Mouse (Mus musculus) testis, adult 2 months (tissue): ENCODE data around the gene Il12b. TPM values are rescaled to one million over a fixed set of nuclear protein-coding genes. Genes with fewer than 3 reads are reported as not detected.

Experiments
- H3K27ac ChIP-seq: fragments of 200-500 bp; 2 replicates; pipeline ENCODE4 v1.5.1; 2012; ENCODE audit warnings: low read depth, low read length; ENCODE audit not compliant: control insufficient read depth, insufficient read depth
- H3K27me3 ChIP-seq: fragments of 200-500 bp; 2 replicates; pipeline ENCODE4 v1.6.1; 2012; ENCODE audit warnings: mild to moderate bottlenecking, low read length, moderate library complexity; ENCODE audit not compliant: control insufficient read depth, insufficient read depth
- H3K36me3 ChIP-seq: fragments of 200-500 bp; 2 replicates; pipeline ENCODE4 v1.6.1; 2012; ENCODE audit warnings: mild to moderate bottlenecking, low read length; ENCODE audit not compliant: control insufficient read depth, insufficient read depth
- H3K4me1 ChIP-seq: fragments of 200-500 bp; 2 replicates; pipeline ENCODE4 v1.6.1; 2012; ENCODE audit warnings: low read length; ENCODE audit not compliant: control insufficient read depth, insufficient read depth
- H3K4me3 ChIP-seq: fragments of 200-500 bp; 2 replicates; pipeline ENCODE4 v1.5.1; 2012; ENCODE audit warnings: low read depth, mild to moderate bottlenecking, low read length, moderate library complexity, mixed read lengths; ENCODE audit not compliant: control insufficient read depth
- CTCF ChIP-seq: fragments of 200-500 bp; IDR thresholded peaks from 2 replicates; pipeline ENCODE4 v1.5.1; 2012; ENCODE audit warnings: low read depth, mild to moderate bottlenecking, inconsistent platforms, low read length, moderate library complexity; ENCODE audit not compliant: control insufficient read depth, insufficient read depth, insufficient replicate concordance
- POLR2A ChIP-seq: fragments of 200-500 bp; IDR thresholded peaks from 2 replicates; pipeline ENCODE4 v1.6.1; 2012; ENCODE audit warnings: low read depth, mild to moderate bottlenecking, inconsistent platforms, low read length, moderate library complexity; ENCODE audit not compliant: control insufficient read depth
- polyA plus RNA-seq: library from polyadenylated mRNA; depleted of rRNA; stranded (reverse); fragments of >200 nt; gene quantifications from 2 replicates; pipeline ENCODE4 v1.2.3, GENCODE M21; 2012

The Il12b gene
- polyA plus RNA-seq, 1 experiment: not detected

- no peak for TF ChIP-seq CTCF
- TF ChIP-seq POLR2A: no peak
- no peaks in the 10 kb centered on the region for H3K36me3 ChIP-seq
- no peaks in the 10 kb centered on the region for H3K4me1 ChIP-seq
- no peaks in the 10 kb centered on the region for H3K27me3 ChIP-seq
- H3K4me3 ChIP-seq: no peak overlapping the region
- no peak overlapping the region for H3K27ac ChIP-seq
These were observed 17.7 kb upstream of the Il12b start for GRCm38 (mm10) chr11:44382200-44382599.

GRCm38 (mm10) chr11:44387031-44387430 is 12.8 kb upstream of the Il12b start:
- Histone ChIP-seq H3K27me3 (no peaks in the 10 kb centered on the region), H3K4me1 (no peaks in the 10 kb centered on the region), H3K36me3 (no peaks in the 10 kb centered on the region), H3K27ac (no peak overlapping the region), H3K4me3 (no peak overlapping the region)
- no peak for TF ChIP-seq CTCF
- TF ChIP-seq POLR2A: no peak

DNA sequence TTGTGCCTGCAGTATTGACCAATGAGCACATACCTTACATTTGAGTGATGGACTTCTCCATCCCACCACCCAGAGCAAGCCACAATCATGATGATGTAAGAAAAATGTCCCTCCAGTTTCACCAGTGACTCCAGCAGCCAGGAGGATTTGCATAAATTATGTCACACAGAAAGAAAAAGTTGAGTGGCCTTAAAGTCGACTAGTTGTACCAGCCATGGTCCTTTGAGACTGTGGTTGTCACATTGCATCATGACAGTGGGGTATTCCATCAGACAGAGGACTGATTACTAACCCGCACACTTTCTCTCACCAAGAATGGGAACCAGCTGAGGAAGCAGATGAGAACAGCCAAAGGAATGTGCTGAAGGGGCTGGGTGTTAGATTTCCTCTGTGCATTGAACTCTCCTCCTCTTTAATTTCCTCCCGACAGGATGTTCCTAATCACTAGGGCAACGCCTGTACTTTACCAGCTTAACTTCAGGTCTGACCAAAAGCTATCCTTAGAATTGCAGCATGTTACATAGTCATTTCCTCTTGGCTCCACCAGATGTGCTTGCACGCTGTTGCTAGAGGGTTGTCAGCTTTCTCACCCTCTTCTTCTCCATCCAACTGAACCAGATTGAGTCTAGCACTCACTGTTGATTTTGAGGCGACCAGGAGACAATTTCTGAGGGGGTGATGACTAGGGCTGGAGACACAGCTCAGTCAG is 9.7 kb upstream of the Il12b start:
- no peak overlapping the region for H3K27ac ChIP-seq
- H3K36me3 ChIP-seq: no peaks in the 10 kb centered on the region
- TF ChIP-seq CTCF: no peak
- no peak for TF ChIP-seq POLR2A
- H3K4me3 ChIP-seq: no peak overlapping the region
- H3K27me3 ChIP-seq: no peaks in the 10 kb centered on the region
- no peaks in the 10 kb centered on the region for H3K4me1 ChIP-seq

- TF ChIP-seq POLR2A (no peak), CTCF (no peak)
- H3K4me3 ChIP-seq: no peak overlapping the region
These were observed 6.6 kb upstream of the Il12b start for GRCm38 (mm10) chr11:44393101-44393810.

DNA sequence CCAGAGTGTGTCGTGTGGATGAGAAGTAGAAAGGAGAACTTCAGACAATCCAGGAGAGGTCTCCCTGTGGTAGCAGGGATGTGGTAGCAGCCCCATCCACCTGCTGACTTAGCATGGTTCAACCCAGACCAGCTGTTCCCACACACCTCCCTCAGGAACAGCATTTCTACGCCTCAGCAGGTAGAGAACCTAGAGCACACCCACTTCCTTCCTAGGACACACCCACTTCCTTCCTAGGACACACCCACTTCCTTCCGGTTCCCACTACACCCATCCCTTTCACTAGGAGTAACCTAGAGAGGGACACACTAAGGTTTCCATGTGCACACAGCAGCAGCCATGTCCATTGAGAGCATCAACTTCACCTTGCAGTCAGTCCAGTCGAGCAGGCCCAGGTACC is 4.5 kb upstream of the Il12b start:
- H3K4me3 ChIP-seq: no peak overlapping the region
- no peak for TF ChIP-seq CTCF
- no peak for TF ChIP-seq POLR2A

More at GRCm38 (mm10) chr11:44393101-44393810, 6.6 kb upstream of the Il12b start:
- Histone ChIP-seq H3K27ac (no peak overlapping the region), H3K27me3 (no peaks in the 10 kb centered on the region), H3K4me1 (no peaks in the 10 kb centered on the region), H3K36me3 (no peaks in the 10 kb centered on the region)

DNA sequence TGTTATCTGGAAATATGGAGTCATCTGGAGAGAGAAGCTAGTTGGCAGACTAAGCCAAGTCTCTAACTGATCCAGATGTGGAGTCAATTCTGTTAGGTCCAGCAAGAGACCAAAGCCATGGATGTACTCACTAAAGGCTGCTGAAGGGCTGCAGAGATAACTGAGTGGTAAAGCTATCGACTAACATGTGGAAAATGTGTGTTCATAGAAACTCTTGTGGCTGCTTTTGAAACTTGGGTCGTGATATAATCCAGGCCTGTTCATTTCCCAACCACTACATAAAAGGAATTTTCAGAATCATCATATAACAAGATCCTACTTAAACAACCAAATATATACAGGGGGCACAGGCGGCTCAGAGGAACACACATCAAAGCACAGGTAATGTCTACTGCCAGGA is 2.3 kb upstream of the Il12b start:
- Histone ChIP-seq H3K27me3 (no peaks in the 10 kb centered on the region), H3K36me3 (no peaks in the 10 kb centered on the region), H3K4me1 (0 out of 2 replicates have a peak, but pooled peaks cover 3% of the 10 kb centered on the region), H3K4me3 (no peak overlapping the region), H3K27ac (no peak overlapping the region)
- TF ChIP-seq POLR2A: no peak
- TF ChIP-seq CTCF: no peak

More for the DNA sequence above, 4.5 kb upstream of the Il12b start:
- H3K27me3 ChIP-seq: no peaks in the 10 kb centered on the region
- H3K36me3 ChIP-seq: no peaks in the 10 kb centered on the region
- H3K27ac ChIP-seq: no peak overlapping the region
- 0 out of 2 replicates have a peak, but pooled peaks cover 3% of the 10 kb centered on the region for H3K4me1 ChIP-seq

DNA sequence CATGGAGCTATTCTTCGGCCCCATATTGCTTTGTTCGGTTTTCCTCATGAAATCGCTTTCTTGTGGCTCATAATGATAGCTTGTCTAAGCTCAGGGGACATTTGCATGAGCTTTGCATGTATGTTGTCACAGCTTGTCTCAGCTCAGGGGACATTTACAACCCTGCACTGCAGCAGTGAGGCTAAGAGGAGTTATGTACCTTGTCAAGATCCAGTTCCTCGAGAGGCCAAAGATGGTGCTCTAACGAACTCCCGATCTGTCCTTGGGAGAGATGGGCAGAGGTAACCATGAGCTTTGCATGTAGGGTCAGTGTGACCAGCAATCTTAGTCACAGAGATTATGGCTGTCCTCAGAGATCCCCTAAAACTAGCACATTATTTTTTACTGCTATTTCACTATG is 1.5 kb upstream of the Il12b start:
- no peaks in the 10 kb centered on the region for H3K27me3 ChIP-seq
- H3K4me1 ChIP-seq: 0 out of 2 replicates have a peak, but pooled peaks cover 3% of the 10 kb centered on the region
- no peak overlapping the region for H3K27ac ChIP-seq
- no peaks in the 10 kb centered on the region for H3K36me3 ChIP-seq
- no peak overlapping the region for H3K4me3 ChIP-seq
- TF ChIP-seq POLR2A (no peak), CTCF (no peak)
